Mouse (Mus musculus) intestine, embryonic 15.5 days (tissue): ENCODE measurements at regions not wholly inside any gene's neighbourhood (a gene's known extent, or its start where the extent isn't known, plus 50 kb on each side); places are given as distances from the start of the nearest gene placed in this dataset.

Experiments
- ATAC-seq: fragments of 200-750 bp; cut with Nextera tagmentation; 2 replicates; pipeline ENCODE4 v1.8.0; 2017; ENCODE audit warnings: moderate TSS enrichment, moderate library complexity
- H3K27ac ChIP-seq: fragments of 300-500 bp; sonication (generic); 2 replicates; pipeline ENCODE4 v1.5.1; 2015; ENCODE audit warnings: mild to moderate bottlenecking, inconsistent platforms
- H3K27me3 ChIP-seq: fragments of 300-500 bp; sonication (generic); replicated peaks from 2 replicates; pipeline ENCODE4 v1.6.1; 2015; ENCODE audit warnings: inconsistent platforms
- H3K36me3 ChIP-seq: fragments of 300-500 bp; sonication (generic); 2 replicates; pipeline ENCODE4 v1.6.1; 2015; ENCODE audit warnings: inconsistent platforms
- H3K4me1 ChIP-seq: fragments of 300-500 bp; sonication (generic); replicated peaks from 2 replicates; pipeline ENCODE4 v1.6.1; 2015; ENCODE audit warnings: inconsistent platforms
- H3K4me2 ChIP-seq: fragments of 300-500 bp; sonication (generic); replicated peaks from 2 replicates; pipeline ENCODE4 v1.6.1; 2015; ENCODE audit warnings: mild to moderate bottlenecking, inconsistent platforms
- H3K4me3 ChIP-seq: fragments of 300-500 bp; sonication (generic); replicated peaks from 2 replicates; pipeline ENCODE4 v1.5.1; 2015; ENCODE audit warnings: inconsistent platforms
- H3K9ac ChIP-seq: fragments of 300-500 bp; sonication (generic); 2 replicates; pipeline ENCODE4 v1.6.1; 2015; ENCODE audit warnings: inconsistent platforms
- H3K9me3 ChIP-seq: fragments of 300-500 bp; sonication (generic); 2 replicates; pipeline ENCODE4 v1.6.1; 2016; ENCODE audit warnings: inconsistent platforms
- WGBS: fragments of 180-500 bp; shearing (Covaris S2); methylation state at CpG from one replicate; pipeline ENCODE4 v1.1.7; 2015; 5-methylcytosine and 5-hydroxymethylcytosine counted together

- no peak overlapping the region for H3K9ac ChIP-seq
- H3K36me3 ChIP-seq: no peaks in the 10 kb centered on the region
- ATAC-seq: no peak
- H3K9me3 ChIP-seq: no peaks in the 10 kb centered on the region
- no peak overlapping the region for H3K4me2 ChIP-seq
- H3K27ac ChIP-seq: no peak overlapping the region
- H3K4me3 ChIP-seq: no peak overlapping the region
- 55% methylated on average over 28 of the region's 28 CpGs for WGBS
- no peaks in the 10 kb centered on the region for H3K27me3 ChIP-seq
- no peaks in the 10 kb centered on the region for H3K4me1 ChIP-seq
Observed at GRCm38 (mm10) chr5:106003321-106004291, 127.2 kb downstream of the Zfp326 start.

DNA sequence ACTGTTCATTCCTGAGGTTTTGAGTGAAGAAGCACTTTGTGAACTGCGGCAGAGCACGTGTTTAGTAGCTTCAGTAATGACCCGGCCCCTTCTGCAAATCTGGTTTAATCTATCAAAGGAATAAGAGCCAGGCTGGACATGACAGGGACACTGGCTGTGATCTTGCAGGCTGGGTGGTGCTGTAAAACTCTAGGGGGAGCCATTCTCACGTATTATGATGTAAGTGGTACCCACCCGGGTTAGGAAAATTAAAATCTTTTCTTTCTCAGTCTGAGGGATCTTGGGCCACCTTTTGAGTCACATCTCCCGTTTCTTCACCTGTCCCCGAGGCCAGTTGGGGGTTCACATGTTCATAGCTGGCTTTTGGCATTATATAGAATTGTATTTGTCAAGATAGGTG, 126.0 kb downstream of the Zfp326 start:
- Histone ChIP-seq H3K27ac (no peak overlapping the region), H3K4me3 (no peak overlapping the region), H3K4me2 (no peak overlapping the region), H3K9ac (no peak overlapping the region), H3K9me3 (no peaks in the 10 kb centered on the region), H3K27me3 (no peaks in the 10 kb centered on the region), H3K36me3 (no peaks in the 10 kb centered on the region), H3K4me1 (no peaks in the 10 kb centered on the region)
- no peak for ATAC-seq
- WGBS: 24% methylated on average over 7 of the region's 7 CpGs

DNA sequence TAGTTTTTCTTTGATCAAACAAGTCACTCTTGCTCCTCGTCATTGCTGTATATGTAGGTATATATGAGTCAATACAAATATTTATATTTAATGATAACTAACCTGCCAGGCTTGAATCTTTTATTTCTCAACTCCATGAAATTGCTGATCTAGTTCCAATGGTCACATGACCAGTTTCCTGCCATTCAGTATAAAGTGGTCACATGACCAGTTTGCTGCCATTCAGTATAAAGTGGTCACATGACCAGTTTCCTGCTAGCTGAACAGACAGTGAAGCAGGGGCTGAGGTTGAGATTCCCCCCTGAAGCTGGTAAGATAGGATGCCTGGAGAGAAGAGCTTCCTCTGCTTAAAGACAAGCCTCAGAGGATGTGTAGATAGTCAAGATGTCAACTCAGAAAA, 117.9 kb downstream of the Zfp326 start:
- WGBS: 68% methylated on average over 1 of the region's 1 CpGs
- H3K36me3 ChIP-seq: no peaks in the 10 kb centered on the region
- no peak overlapping the region for H3K4me3 ChIP-seq
- no peak overlapping the region for H3K9ac ChIP-seq
- H3K27me3 ChIP-seq: no peaks in the 10 kb centered on the region
- H3K27ac ChIP-seq: no peak overlapping the region
- H3K4me1 ChIP-seq: no peaks in the 10 kb centered on the region
- no peak for ATAC-seq
- no peak overlapping the region for H3K4me2 ChIP-seq
- no peaks in the 10 kb centered on the region for H3K9me3 ChIP-seq

DNA sequence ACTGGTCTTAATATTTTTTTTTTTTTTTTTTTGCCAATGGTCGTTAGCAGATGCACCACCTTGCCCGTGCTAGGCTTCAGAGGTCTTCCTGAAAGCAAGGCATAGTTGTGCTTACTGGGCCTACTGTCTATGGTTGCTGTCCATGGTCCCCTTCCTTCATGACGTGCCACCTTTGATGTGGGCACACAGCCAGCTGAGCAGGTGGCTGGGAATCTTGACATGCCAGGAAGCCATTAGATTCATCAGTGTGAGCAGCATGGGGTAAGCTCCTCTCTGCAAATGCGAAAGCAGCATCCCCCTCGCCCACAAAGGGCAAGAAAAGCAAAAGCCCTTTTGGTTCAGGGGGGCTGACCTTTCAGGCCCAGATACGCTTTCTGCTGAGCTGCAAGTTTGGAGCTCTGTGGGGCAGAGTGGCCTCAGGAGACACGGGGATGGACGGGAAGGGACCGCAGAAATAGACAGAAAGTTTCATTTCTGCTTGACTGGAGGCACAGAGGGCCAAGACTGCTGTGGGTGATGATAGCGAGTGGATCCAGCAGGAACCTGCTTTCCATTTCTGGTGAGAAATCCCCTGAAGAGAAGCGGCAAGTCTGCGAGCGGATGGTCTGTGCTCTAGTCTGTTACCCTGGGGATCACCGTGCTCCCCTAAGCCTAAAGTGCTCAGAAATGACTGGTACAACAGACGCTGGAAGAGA, 116.8 kb downstream of the Zfp326 start:
- Histone ChIP-seq H3K9ac (no peak overlapping the region), H3K9me3 (no peaks in the 10 kb centered on the region), H3K27ac (no peak overlapping the region), H3K4me3 (no peak overlapping the region), H3K27me3 (no peaks in the 10 kb centered on the region), H3K4me1 (no peaks in the 10 kb centered on the region), H3K4me2 (no peak overlapping the region), H3K36me3 (no peaks in the 10 kb centered on the region)
- no peak for ATAC-seq
- 76% methylated on average over 15 of the region's 15 CpGs for WGBS

DNA sequence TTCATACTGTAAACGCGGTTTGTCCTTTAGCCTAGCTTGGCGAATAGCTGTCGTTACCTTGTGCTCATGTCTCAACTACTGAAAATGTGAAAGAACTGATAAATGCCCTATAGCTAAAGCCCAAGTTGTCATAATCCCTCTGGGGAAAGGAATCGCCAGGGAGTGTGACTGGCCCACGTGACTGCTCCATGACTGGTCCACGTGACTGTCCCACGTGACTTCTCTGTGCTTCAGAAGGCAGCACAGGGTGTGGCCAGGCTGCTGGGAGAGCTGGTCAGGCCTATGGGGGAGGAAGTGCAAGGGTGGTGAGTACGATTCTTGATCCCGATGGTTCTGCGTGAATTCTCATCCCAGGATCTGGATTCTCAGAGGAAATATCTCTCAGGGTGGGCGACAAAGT, 114.4 kb downstream of the Zfp326 start:
- WGBS: 83% methylated on average over 12 of the region's 12 CpGs
- no peaks in the 10 kb centered on the region for H3K36me3 ChIP-seq
- ATAC-seq: no peak
- no peak overlapping the region for H3K9ac ChIP-seq
- H3K27me3 ChIP-seq: no peaks in the 10 kb centered on the region
- no peaks in the 10 kb centered on the region for H3K9me3 ChIP-seq
- no peak overlapping the region for H3K4me2 ChIP-seq
- H3K4me3 ChIP-seq: no peak overlapping the region
- no peaks in the 10 kb centered on the region for H3K4me1 ChIP-seq
- H3K27ac ChIP-seq: no peak overlapping the region

- WGBS: 38% methylated on average over 7 of the region's 7 CpGs
- Histone ChIP-seq H3K9me3 (no peaks in the 10 kb centered on the region), H3K27me3 (no peaks in the 10 kb centered on the region), H3K9ac (no peak overlapping the region), H3K4me2 (no peak overlapping the region), H3K4me1 (no peaks in the 10 kb centered on the region), H3K27ac (no peak overlapping the region), H3K4me3 (no peak overlapping the region), H3K36me3 (no peaks in the 10 kb centered on the region)
- ATAC-seq: no peak
Observed at GRCm38 (mm10) chr5:105986401-105986800, 110.0 kb downstream of the Zfp326 start.

GRCm38 (mm10) chr5:105983131-105983530, 106.8 kb downstream of the Zfp326 start:
- H3K4me1 ChIP-seq: no peaks in the 10 kb centered on the region
- no peak overlapping the region for H3K27ac ChIP-seq
- H3K27me3 ChIP-seq: no peaks in the 10 kb centered on the region
- no peaks in the 10 kb centered on the region for H3K9me3 ChIP-seq
- no peak for ATAC-seq
- WGBS: 65% methylated on average over 5 of the region's 5 CpGs
- H3K4me3 ChIP-seq: no peak overlapping the region
- no peak overlapping the region for H3K4me2 ChIP-seq
- no peak overlapping the region for H3K9ac ChIP-seq
- no peaks in the 10 kb centered on the region for H3K36me3 ChIP-seq

GRCm38 (mm10) chr5:105976746-105977145, 100.4 kb downstream of the Zfp326 start:
- no peak overlapping the region for H3K27ac ChIP-seq
- no peaks in the 10 kb centered on the region; the same call in 1 of the 2 replicates for H3K4me1 ChIP-seq
- no peak overlapping the region for H3K9ac ChIP-seq
- no peak for ATAC-seq
- H3K9me3 ChIP-seq: no peaks in the 10 kb centered on the region
- no peaks in the 10 kb centered on the region for H3K27me3 ChIP-seq
- 71% methylated on average over 5 of the region's 5 CpGs for WGBS
- no peaks in the 10 kb centered on the region for H3K36me3 ChIP-seq
- no peak overlapping the region for H3K4me3 ChIP-seq
- no peak overlapping the region for H3K4me2 ChIP-seq

DNA sequence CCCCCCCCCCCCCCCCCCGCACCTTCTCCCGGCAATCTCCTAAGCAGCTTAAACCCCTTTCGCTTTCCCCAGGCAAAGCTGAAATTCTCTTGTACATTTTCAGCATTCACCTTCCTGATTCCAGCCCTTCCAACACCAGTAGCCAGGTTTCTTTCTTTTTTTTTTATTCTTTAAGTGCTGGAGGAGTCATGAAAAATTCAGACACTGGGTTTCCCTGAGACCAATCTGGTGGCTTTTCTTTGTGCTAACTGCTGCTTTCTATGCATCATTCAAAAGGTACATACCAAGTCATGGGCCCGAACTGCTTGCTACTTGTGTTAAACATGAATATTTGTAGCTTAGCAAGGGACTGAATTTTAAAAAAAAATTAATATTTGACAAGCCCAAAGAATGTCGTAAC, 99.7 kb downstream of the Zfp326 start:
- H3K27me3 ChIP-seq: no peaks in the 10 kb centered on the region
- no peaks in the 10 kb centered on the region for H3K36me3 ChIP-seq
- no peak for ATAC-seq
- no peak overlapping the region for H3K9ac ChIP-seq
- H3K4me3 ChIP-seq: no peak overlapping the region
- no peaks in the 10 kb centered on the region; the same call in 1 of the 2 replicates for H3K4me1 ChIP-seq
- 58% methylated on average over 5 of the region's 5 CpGs for WGBS
- no peak overlapping the region for H3K27ac ChIP-seq
- no peaks in the 10 kb centered on the region for H3K9me3 ChIP-seq
- H3K4me2 ChIP-seq: peak overlapping the region; percentile 6; the same call in 1 of the 2 replicates

- Histone ChIP-seq H3K27ac (no peak overlapping the region), H3K9me3 (no peaks in the 10 kb centered on the region), H3K9ac (no peak overlapping the region), H3K4me3 (no peak overlapping the region), H3K4me2 (peak overlapping the region; percentile 6; the same call in 1 of the 2 replicates), H3K4me1 (no peaks in the 10 kb centered on the region; the same call in 1 of the 2 replicates), H3K27me3 (no peaks in the 10 kb centered on the region), H3K36me3 (no peaks in the 10 kb centered on the region)
- 52% methylated on average over 21 of the region's 21 CpGs for WGBS
- no peak for ATAC-seq
Observed at GRCm38 (mm10) chr5:105975275-105976011, 99.1 kb downstream of the Zfp326 start.

DNA sequence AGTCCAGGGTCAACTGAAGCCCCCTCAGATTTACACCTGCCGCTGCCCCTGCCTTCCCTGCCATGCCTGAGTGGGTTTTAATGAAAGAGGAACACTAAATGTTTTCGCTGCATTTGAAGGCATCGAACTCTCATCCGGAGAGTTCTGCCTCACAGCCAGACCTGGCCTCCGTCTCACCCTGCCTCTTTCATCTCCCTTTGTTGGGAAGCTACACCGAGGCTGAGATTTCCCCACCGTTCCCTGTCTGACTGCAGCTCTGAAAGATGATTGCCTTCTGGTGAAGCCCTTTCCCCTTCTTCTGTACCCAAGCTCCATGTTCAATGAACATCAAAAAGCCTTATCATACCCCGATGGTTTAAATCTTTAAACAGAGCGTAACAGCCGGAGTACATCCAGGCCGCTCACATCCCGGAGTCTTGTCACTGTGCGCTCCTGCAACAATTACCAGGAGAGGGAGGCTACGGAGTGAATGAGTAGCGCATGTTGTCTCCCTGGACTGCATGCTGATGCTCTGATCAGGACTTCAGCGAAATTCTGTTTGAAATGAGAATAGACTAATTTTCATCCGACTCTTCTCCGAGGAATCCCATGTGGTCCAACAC, 98.3 kb downstream of the Zfp326 start:
- H3K27ac ChIP-seq: no peak overlapping the region
- H3K36me3 ChIP-seq: no peaks in the 10 kb centered on the region
- H3K4me2 ChIP-seq: no peak overlapping the region
- H3K4me3 ChIP-seq: no peak overlapping the region
- no peak for ATAC-seq
- H3K9me3 ChIP-seq: no peaks in the 10 kb centered on the region
- no peaks in the 10 kb centered on the region for H3K27me3 ChIP-seq
- H3K9ac ChIP-seq: no peak overlapping the region
- H3K4me1 ChIP-seq: no peaks in the 10 kb centered on the region; the same call in 1 of the 2 replicates
- 63% methylated on average over 18 of the region's 18 CpGs for WGBS
